Mouse (Mus musculus) erythroid progenitor cell, adult 5-6 weeks (primary cell): ENCODE results near the gene Snrnp200. TPM values are rescaled to one million over a fixed set of nuclear protein-coding genes. Genes with fewer than 3 reads are reported as not detected.
A peak's percentile ranks its signal among the peaks of the same experiment; 100 is the strongest.
"Not testable (repeated sequence)": the region's sequence is repeated elsewhere in the genome, so short reads cannot be mapped to it uniquely, and the experiment has no call there.

Experiments
- ATAC-seq: replicated peaks from 2 replicates; pipeline ENCODE4 v1.8.0; 2016; ENCODE audit warnings: moderate number of reproducible peaks, mild to moderate bottlenecking, moderate TSS enrichment, inconsistent platforms; ENCODE audit not compliant: poor library complexity, low FRiP score, severe bottlenecking
- total RNA-seq, 2 experiments: library from RNA; stranded (forward) in 1 of 2; stranded (reverse) in 1 of 2; fragments of 150-400 nt in 1 of 2; fragments of 186-747, 209-891 nt in 1 of 2; gene quantifications; 2 replicates each; pipeline versions ENCODE4 v1.2.3 to v1.2.4; 2015 to 2017; ENCODE audit warnings: low replicate concordance in 2 of 2

The Snrnp200 gene
- total RNA-seq (2015; ENCODE audit: low replicate concordance) (68.3 and 82.5 TPM in 2 replicates), total RNA-seq (2017; ENCODE audit: low replicate concordance) (86.6 and 112 TPM in 2 replicates)

DNA sequence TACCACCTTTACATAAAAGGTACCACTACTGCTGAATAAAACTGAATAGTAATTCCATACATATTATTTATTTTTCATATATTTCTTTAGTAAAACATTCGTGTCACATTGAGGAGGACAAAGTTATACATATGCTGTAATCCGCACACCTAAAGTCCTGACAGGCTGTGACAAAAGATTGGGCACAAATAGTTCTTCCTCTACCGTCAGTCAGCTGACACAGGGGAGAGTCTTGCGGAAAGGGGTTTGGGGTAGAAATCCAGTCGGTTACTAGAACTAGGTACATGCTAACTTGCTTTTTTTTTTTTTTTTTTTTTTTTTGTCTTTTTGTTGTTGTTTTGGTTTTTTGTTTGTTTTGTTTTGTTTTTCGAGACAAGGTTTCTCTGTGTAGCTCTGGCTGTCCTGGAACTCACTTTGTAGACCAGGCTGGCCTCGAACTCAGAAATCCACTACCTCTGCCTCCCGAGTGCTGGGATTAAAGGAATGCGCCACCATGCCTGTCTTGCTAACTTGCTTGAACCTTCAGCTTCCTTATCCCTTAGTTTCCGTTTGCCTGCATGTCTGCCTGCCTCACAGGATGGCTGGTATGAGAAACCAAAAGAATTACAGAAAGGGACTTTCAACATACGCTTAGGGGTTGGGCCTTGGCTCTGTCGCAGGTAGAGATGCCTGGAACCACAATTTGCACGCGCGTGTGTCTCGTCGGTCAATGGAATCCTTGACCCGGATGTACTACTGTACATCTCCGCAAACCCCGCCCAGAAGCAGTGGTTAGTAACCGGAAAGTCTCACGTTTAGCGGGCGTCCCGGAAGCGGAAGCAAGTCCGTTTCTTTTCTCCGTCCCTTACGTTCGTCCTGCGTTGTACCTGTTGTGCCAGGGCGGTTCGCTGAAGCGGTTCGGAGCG, at the start of gene Snrnp200, which contains the start of gene 1810024B03Rik:
TSS of gene Snrnp200 (plus strand) at position 840 of the 905 bp plus-strand sequence.
TSS of gene 1810024B03Rik (minus strand) at position 734 of the 905 bp plus-strand sequence.
- peak; percentile 98 for ATAC-seq

- ATAC-seq = no peak
Measured at GRCm38 (mm10) chr2:127165675-127166074, 42.5 kb upstream of the Snrnp200 start.

GRCm38 (mm10) chr2:127166261-127166660, 41.9 kb upstream of the Snrnp200 start:
- not testable (repeated sequence) for ATAC-seq

DNA sequence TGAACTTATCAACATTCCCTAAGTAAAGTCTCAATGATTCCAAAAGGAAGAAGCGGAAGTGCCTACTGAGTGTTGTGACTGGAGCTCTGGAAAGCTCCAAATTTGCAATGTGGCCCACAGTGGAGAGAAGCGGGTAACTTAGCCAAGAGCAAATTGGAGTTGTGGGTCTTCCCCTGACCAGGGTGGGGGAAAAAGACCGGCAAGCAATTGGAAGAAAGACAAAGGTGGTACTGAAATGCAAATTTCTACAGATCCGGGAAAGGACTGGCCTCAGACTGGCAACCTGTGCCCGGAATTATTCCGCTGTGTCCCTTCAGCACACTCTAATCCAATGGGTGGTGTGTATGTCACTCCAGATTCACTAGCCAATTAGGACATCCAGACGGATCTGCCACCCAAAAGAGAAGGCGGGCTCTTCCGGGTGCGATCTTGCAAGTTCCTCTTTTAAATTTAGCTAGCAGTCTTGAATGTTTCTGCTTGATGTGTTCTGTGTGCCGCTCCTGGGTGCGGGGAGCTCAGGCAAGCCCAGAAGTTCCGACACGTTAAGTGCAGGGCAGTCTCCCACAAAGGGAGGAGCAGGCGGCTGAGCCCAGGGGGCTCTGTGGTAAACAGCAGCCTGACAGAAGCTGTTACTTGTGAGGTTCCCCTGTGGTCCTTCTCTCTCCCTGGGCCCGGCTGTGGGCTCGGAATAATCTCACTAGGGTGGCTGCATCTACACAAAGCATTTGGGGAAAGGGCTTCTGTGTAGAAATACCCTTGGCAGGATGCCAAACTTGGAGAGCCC, 25.4 kb upstream of the Snrnp200 start:
- ATAC-seq = peak; percentile 99

- ATAC-seq = no peak
Measured at GRCm38 (mm10) chr2:127189574-127189973, 18.6 kb upstream of the Snrnp200 start.

- ATAC-seq = no peak
Measured at GRCm38 (mm10) chr2:127204932-127205331, 3.3 kb upstream of the Snrnp200 start.

DNA sequence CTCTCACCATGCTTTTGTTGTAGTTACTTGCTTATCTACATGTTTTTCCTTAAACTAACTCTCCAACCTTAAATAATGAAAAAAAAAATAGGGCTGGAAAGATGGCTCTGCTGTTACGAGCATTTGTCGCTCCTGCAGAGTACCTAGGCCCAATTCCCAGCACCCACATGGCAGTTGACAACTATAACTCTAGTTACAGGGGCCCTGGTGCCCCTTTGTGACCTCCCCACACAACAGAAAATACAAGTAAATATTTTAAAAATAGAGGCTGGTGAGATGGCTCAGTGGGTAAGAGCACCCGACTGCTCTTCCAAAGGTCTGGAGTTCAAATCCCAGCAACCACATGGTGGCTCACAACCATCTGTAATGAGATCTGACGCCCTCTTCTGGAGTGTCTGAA, 2.2 kb upstream of the Snrnp200 start:
- not testable (repeated sequence) for ATAC-seq

DNA sequence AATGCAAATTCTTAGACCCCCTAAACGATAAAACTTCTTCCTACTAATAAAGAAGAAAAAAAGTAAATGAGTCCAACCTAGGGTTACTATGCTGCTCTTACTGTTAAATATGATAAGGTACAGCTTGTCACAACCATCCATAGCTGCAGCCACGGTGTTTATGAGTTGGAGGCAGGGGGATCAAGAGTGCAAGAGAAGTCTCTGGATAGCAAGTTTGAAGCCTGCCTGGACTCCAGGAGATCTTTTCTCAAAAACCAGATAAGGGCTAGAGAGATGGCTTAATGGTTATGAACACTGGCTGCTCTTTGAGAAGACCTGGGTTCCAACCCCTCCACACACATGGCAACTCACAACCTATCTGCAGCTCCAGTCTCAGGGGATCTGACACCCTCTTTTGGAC, 1.3 kb upstream of the Snrnp200 start:
- no peak for ATAC-seq

GRCm38 (mm10) chr2:127208452-127208769, 225 bp downstream of the Snrnp200 start:
- no peak for ATAC-seq

DNA sequence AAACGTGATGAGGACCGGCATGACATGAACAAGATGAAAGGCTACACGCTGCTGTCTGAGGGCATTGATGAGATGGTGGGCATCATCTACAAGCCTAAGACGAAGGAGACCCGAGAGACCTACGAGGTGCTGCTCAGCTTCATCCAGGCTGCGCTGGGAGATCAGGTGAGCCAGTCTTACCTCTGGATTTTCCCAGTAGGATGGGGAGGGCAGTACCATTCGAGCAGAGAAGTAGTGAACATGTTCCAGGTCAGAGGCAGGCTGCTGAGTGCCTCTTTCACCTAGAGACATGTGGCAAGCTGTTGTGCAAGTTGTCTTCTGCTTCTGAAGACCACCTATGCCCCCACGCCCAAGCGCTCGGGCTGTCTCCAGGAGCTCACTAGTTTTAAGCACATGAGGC, 2.5 kb downstream of the Snrnp200 start:
- ATAC-seq = no peak

DNA sequence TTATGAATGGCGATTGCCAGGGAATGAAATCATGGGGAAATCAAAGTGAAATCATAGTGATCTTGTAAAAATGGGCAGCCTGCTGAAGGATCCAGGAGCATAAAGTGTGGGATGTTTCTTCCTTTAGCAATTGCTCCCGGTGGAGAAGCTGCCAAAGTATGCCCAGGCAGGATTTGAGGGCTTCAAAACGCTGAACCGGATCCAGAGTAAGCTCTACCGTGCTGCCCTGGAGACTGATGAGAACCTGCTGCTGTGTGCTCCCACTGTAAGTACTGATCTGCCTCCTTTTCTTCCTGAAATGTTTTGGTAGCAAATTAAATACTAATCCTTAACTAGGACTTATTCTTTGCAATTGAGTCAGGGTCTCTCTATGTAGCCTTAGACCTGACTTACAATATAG, 9.6 kb downstream of the Snrnp200 start:
- ATAC-seq = no peak

- no peak for ATAC-seq
Measured at GRCm38 (mm10) chr2:127225261-127225660, 17.1 kb downstream of the Snrnp200 start.

- ATAC-seq = 0 out of 2 replicates have a peak, but pooled peaks have one; percentile 25
Measured at GRCm38 (mm10) chr2:127237897-127238610, 29.9 kb downstream of the Snrnp200 start.

GRCm38 (mm10) chr2:127240065-127240464, 31.9 kb downstream of the Snrnp200 start:
- no peak for ATAC-seq

DNA sequence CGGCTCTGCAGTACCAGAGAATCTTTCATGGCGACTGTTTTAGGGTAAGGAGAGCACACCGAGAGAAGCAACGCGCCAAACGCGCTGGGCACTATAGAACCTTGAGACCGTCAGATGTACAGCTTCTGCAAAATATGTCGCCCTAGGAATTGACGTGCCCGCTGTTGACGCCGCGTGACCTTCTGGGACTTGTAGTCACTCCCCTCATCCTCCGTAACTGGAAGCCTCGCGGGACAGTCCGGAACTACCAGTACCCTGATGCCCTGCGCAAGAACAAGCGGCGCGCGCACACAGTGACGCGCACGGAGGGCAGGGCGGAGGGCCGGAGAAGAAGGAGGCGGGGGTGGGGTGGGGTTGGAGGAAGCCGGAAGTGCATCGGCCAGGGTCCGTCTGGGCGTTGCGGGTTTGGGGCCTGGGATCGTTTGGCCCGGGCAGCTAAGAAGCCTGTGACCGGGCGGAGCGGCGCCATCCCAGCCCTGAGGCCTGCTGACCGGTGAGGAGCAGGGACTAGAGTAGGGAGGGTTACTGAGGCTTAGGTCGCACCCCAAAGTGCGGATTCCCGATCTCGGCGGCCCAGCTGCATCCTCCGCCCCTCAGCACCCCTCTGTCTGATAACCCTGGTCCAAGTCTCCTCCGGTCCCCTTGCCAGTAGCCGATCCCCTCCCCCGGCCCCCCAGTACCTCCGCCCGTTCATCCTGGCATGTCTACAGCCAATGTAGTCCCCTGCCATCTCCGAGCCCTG, 39.6 kb downstream of the Snrnp200 start, which contains the start of the genes Ciao1 and Tmem127:
TSS of gene Ciao1 (minus strand) at position 225 of the 742 bp plus-strand sequence.
TSS of gene Tmem127 (plus strand) at position 317 of the 742 bp plus-strand sequence.
- ATAC-seq = peak; percentile 91

DNA sequence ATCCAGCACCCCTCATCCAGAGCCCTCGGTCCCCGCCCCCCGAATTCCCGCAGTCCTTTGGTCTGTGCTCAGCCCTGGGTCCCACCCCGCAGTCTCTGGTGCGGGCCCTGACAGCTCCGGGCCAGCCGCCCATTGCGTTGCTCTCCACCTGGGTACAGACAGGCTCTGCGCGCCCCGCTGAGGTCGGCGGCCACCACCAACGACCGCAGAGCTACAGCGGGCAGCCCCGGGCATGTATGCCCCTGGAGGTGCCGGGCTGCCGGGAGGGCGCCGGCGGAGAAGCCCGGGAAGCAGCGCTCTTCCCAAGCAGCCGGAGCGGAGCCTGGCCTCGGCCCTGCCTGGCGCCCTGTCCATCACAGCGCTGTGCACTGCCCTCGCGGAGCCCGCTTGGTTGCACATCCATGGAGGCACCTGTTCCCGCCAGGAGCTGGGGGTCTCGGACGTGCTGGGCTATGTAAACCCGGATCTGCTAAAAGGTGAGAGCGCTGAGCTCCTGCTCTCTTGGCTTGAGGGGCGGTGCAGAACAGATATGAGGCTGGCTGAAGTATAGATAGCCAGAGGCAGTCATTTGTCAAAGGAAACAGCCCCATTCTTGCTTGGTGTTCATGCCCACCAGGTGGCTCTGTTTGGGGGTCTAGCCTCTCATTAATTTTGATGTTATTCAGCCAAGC, 40.3 kb downstream of the Snrnp200 start:
- ATAC-seq = peak; percentile 45

GRCm38 (mm10) chr2:127250291-127251008, 42.3 kb downstream of the Snrnp200 start:
- ATAC-seq = no peak

- no peak for ATAC-seq
Measured at GRCm38 (mm10) chr2:127251457-127251856, 43.3 kb downstream of the Snrnp200 start.
